Mouse (Mus musculus) frontal cortex, postnatal 10 days (tissue): ENCODE data around the gene Ppp1r14a.

Experiments used
- DNase-seq, 2 experiments: peaks; one replicate each; pipeline ENCODE4 v3.0.0; 2022; ENCODE audit warnings: low spot score in 2 of 2, mixed read lengths in 1 of 2

The Ppp1r14a gene

DNA sequence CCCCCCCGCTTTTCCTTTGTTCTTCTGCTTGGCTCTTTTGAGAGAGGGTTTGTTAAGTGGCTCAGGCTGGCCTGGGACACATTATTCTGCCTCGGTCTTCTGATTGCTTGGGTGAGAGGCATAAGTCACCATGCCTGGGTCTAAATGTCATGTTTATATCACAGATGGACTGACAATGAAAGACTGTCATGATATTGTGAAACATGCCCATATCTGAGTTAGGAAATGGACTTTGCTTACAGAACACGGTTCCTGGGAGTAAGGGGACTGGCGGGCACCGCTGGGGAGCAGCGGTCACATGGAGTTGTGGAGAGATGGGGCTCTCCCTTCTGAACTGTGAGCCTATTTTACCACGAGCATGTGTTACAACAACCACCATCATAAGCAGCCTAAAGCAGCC is 45.0 kb downstream of the Ppp1r14a start:
- no peak for DNase-seq

DNA sequence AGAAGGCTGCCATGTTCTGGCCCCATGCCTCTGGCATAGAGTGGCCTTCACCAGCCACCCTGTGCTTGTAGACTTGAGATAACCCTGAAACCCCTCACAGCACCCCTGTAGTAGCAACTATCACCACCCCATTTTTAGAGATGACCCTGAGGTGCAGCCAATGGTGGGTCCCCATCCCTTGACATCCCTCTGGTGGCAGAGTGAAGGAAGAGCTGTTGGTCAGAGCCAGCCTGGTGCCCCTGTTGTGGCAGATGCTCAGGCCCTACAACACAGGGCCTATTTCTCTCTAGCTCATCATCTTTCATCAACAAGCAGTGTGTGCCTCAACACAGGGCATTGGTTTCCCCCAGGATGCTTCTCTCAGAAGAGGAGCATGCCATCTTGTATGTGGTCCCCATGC is 46.2 kb downstream of the Ppp1r14a start:
- DNase-seq: no peak

DNA sequence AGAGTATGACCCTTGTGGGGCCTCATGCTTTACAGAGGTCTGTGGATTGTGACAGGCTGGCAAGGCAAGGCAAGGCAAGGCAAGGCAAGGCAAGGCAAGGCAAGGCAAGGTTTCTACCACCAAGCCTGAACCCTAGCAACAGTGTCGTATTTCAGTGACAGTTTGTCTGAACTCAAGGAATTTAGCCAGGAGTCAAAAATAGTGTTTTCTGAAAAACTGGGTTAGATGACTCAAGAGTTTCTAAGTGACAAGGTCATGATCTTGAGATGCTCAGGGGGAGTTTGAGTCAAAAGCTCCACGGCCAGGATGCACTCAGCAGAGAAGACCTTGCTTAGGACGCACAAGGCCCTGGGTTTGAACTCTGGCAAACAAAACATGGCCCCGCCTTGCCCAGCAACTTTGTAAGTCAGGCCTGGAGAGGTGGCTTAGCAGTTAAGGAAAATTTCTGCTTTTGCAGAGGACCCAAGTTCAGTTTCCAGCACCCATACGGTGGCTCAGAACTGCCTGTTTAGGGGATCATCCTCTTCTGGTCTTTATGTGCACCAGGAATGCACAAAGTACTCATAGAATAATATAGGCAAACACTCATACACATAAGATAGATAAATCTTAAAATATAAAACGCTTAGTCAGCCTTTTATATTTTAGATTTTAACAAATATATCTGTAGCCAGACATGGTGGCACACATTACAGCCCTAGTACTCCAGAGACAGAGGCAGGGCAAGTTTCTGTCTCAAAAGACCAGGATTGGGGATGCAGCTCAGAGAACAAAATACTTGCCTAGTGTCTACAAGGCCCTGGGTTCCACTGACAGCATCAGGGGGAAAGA is 46.9 kb downstream of the Ppp1r14a start:
- DNase-seq: no peak

DNA sequence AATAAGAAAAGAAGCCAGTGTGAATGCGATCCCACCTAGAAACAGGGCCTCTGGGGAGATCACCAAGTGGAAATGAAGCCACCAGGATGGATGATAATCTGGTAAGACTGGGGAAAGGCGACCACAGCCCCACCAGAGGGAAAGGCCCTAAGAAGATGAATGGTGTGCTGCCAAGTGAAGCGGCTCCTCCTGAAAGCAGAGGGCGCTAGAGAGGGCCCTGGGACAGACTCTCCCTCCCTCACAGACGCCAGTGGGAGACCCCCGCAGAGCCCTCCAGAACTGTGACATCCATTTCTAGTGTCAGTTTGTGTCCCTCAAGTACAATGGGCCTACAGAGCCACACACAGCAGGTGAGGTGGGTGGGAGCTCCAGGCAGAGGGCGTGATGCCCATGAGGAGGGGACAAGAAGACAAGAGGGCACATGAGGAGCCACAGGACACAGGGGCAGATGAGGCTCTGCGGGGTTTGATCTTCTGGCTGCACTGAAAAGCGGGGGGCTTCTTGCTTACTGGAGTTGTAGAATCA is 47.7 kb downstream of the Ppp1r14a start:
- no peak for DNase-seq

DNA sequence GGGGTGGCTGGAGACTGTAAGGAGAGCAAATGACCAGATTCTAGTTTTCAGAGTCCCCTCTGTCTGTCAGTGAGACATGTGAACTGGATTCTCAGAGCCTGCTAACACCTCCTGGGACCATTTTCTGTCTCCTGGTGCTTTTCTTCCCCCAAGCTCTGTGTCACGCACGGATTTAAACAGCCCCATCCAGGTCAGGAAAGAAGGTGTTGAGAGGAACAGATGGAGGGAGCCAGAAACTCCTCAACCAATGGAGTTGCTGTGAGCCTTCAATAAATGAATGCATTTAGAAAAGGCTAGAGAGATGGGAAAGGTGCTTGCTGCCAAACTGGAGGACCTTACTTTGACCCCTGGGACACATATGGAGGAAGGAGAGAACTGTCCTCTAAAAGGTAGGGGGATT is 48.7 kb downstream of the Ppp1r14a start:
- DNase-seq: no peak

DNA sequence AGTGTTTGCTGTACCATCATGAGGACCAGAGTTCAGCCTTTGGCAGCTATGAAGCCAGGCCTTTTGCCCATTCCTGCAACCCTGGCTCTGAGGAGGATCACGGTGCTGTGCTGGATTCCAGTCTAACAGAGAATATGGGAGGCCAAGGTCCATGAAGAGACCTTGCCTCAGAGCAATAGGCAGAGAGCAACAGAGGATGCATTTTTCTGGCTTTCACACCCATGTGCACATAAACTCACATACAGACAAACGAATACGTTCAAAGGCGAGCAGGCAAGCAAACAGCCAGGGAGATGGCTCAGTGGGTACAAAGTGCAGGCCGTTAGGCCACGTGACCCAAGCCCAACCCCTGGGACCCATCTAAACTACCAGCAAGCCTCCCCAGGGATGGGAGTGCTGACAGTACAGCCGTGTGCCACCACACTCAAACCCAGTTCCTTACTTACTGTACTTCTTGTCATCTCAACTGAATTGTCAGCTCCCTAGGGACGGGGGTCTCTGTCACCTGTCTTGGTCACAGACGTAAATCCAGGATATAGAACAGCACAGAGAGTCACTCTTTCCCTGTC is 49.3 kb downstream of the Ppp1r14a start:
- DNase-seq: no peak

DNA sequence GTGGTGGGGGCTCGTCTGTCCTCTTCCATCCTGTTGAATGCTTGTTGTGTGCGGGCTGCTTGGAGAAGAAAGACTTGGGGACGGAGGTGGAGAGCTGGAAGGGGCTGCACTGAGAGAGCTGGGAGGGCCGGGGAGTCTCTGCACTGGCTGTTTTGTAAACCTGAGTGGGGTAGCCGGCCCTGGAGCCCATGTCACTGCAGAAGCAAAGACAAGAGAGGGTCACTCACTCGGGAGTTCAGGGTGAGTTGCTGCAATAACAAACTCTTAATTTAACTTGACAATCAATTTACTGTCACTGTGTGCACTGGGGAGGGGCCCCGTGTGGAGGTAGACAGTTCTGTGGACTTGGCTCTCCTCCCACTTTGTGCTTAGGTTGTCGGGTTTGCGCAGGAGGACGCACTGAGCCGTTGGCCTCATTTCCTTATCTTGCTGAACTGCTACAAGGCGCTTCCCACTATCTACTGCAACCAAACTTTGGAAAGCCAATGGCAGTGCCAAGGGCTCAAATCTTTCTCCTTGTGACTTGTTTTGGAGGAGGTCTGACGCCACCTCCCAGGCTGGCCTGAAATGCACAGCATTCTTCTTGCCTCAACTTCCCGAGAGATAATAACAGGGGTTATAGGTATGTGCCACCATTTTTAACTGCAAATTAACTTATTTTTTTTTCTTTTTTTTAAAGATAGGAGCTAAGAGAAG is 50.0 kb downstream of the Ppp1r14a start:
- no peak for DNase-seq

DNA sequence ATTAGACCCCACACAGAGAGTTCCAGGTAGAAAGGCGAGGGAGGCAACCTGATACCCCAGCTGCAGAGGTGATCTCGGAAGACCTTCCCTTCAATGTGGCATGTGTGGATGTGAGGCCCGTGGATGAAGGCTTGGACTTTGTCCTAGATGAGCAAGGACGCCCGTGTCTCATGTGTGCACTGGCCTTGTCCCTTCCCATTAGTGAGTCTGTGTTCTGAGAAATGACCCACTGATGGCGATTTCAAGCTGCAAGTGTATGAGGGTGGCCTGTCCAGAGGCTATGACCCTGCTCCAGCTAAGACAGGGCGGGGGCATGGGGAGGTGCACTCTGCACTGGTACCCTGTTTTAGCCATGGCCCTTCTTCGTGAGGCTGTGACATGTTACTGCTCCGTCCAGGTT is 51.1 kb downstream of the Ppp1r14a start:
- no peak for DNase-seq

DNA sequence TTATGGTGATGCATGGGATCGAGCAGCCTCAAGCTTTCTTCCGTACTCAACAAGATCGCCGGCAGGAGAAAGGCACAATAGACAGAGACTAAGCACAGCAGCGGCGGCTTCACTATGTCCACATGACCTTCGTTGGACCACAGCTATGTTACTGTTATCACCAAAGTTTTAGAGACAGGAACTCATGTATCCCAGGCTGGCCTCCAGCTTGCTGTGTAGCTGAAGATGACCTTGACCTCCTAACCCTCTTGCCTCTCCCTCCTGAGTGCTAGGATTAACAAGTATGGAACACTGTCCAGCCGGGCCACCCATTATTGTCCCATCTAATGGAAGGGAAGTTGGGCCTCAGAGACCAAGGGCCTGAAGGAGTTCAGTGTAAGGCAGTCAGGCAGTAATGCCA is 51.7 kb downstream of the Ppp1r14a start:
- no peak for DNase-seq

DNA sequence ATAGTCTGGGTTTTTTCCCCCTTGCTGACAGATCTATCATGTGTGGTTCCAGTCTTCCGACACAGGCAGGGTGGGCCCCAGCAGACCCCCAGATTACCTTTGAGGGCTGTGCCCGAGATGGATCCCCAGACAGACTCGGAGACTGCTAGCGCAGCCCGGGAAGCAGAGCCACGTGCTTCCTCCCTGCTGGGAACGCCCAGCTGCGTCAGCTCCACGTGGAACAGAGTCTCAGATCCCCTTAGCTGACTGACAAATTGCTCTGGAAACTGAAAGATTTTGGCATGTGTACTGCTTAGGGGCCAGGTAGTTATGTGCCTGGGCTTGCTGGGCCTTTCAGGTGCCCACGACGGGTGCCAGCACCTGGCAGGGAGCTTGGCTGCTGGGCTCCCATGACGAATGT is 52.6 kb downstream of the Ppp1r14a start:
- no peak for DNase-seq

DNA sequence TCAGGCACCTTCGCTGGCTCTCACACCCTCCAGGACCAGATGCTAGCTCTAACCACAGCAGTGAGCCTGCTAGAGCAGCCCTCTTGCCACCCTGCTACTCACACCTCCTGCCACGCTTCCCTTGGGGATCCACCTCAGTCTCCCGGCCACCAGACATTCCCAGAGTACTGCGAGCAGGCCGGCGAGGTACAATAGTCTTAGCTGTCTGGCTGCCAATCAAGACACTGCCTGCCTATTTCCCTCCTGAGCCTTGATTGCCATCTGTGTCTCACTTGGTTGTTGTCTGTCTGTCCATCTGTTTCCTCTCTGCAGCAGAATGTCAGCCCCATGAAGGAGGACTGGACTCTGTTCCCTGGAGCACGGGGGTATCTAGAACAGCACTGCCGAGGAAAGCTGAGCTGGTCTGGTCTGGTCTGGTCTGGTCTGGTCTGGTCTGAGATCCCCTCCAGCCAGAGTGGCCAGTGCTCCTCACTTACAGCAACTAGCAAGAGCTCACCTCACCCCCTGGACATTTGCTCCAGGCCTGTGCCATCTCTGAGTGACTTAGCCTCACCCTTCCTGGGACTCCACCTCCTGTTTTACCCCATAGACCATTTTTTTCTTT is 53.5 kb downstream of the Ppp1r14a start:
- no peak for DNase-seq
